12 mouse cellular contexts compared by ENCODE assay signal in genomic region chr7:25151009-25151408, GRCm38 (mm10). TPM values are rescaled to one million over a fixed set of nuclear protein-coding genes. Genes with fewer than 3 reads are reported as not detected.
DNase-seq lines count a peak whose midpoint lies in the region; ATAC-seq lines count a peak whose summit lies in the region.
"Had no signal": no experiment of that assay in that cellular context is flagged by ENCODE, and none has a peak within 500 bp of the region (broad histone marks: within the 10 kb centered on the region; RNA-seq: fewer than 3 reads in every experiment).

No protein-coding gene starts in this region.

- H3K27me3 ChIP-seq in kidney, embryonic 15.5 days: peaks cover 43% of the 10 kb centered on the region
- H3K27me3 ChIP-seq in forebrain, embryonic 16.5 days (replicated peaks; ENCODE audit: control insufficient read depth, insufficient read depth, low read length): no peaks in the 10 kb centered on the region

- H3K27ac ChIP-seq in kidney, embryonic 15.5 days: no peak overlapping the region
- no peak overlapping the region for H3K27ac ChIP-seq in forebrain, embryonic 16.5 days (ENCODE audit: low read length)
- H3K27ac ChIP-seq: macrophage had no signal

- ATAC-seq in kidney, embryonic 15.5 days (replicated peaks; ENCODE audit: low FRiP score): no peak
- ATAC-seq in forebrain, embryonic 16.5 days: no peak
- ATAC-seq in monocyte, adult 5-6 weeks (replicated peaks; ENCODE audit: insufficient number of reproducible peaks, low FRiP score, low TSS enrichment, poor library complexity, severe bottlenecking): no peak

- DNase-seq in kidney, adult 8-10 months: no peak
- DNase-seq in mesoderm, embryonic 11.5 days (ENCODE audit: low read depth, low spot score): peak; percentile 78
- DNase-seq in retina, embryonic 14.5 days (ENCODE audit: low spot score): peak; percentile 87
- DNase-seq in layer of hippocampus, postnatal 10 days (ENCODE audit: low spot score in 2 of 2): no peak
- DNase-seq in thymus, postnatal 4 days: no peak
- DNase-seq: cerebellum, postnatal 36 days; kidney, postnatal 4 days; liver had no signal

- peak overlapping the region; percentile 36 for H3K4me2 ChIP-seq in kidney, embryonic 15.5 days
- H3K4me2 ChIP-seq in forebrain, embryonic 16.5 days (ENCODE audit: low read length): peak overlapping the region; percentile 4

- no peak overlapping the region for H3K4me3 ChIP-seq in kidney, embryonic 15.5 days (replicated peaks)
- no peak overlapping the region for H3K4me3 ChIP-seq in forebrain, embryonic 16.5 days (replicated peaks; ENCODE audit: low read length)

- H3K4me1 ChIP-seq in kidney, embryonic 15.5 days: peaks cover 61% of the 10 kb centered on the region
- H3K4me1 ChIP-seq in forebrain, embryonic 16.5 days (replicated peaks; ENCODE audit: control insufficient read depth, insufficient read depth, low read length): peaks cover 55% of the 10 kb centered on the region

- whole genome bisulfite sequencing in kidney, embryonic 15.5 days: 2% methylated on average over 7 of the region's 7 CpGs
- 2% methylated on average over 7 of the region's 7 CpGs for WGBS in forebrain, embryonic 16.5 days

- no peaks in the 10 kb centered on the region for H3K9me3 ChIP-seq in kidney, embryonic 15.5 days (replicated peaks)
- H3K9me3 ChIP-seq in forebrain, embryonic 16.5 days (ENCODE audit: control insufficient read depth, low read length): no peaks in the 10 kb centered on the region

- no peaks in the 10 kb centered on the region for H3K36me3 ChIP-seq in kidney, embryonic 15.5 days
- H3K36me3 ChIP-seq in forebrain, embryonic 16.5 days (ENCODE audit: control insufficient read depth, insufficient read depth): no peaks in the 10 kb centered on the region

- H3K9ac ChIP-seq in kidney, embryonic 15.5 days: no peak overlapping the region
- peak overlapping the region; percentile 1; the same call in 1 of the 2 replicates for H3K9ac ChIP-seq in forebrain, embryonic 16.5 days (replicated peaks; ENCODE audit: low read depth, low read length)

RNA-seq across cellular contexts. Expression of gene Pou2f2, which starts 28.5 kb away (rescaled TPM):
- 0.64 and 2.5 TPM in 2 replicates for polyA plus RNA-seq in kidney, embryonic 15.5 days (2015; fragmentation: Nextera tagmentation; extraction: Ambion mirVana)
- polyA plus RNA-seq in forebrain, embryonic 16.5 days (2015; fragmentation: Nextera tagmentation; extraction: Ambion mirVana): 10.6 and 17.0 TPM in 2 replicates
- 10 to 100 TPM; 10.1 to 11.3 TPM for total RNA-seq in layer of hippocampus, postnatal 10 days (2021)
- 35.8 to 70.4 TPM (median 38.0 TPM) in 3 replicates for total RNA-seq in monocyte, adult 5-6 weeks (2017)

Comparison
In these comparisons a context has a peak if more than half of its experiments do, and no peak if none do; other contexts are left out.
1. DNase-seq: peak in mesoderm, embryonic 11.5 days (single experiment) and retina, embryonic 14.5 days (single experiment); none in kidney, adult 8-10 months (0 of 2), layer of hippocampus, postnatal 10 days (0 of 2) and thymus, postnatal 4 days (single experiment).